Mouse (Mus musculus) neural tube, embryonic 15.5 days (tissue): Measurements from ENCODE around the gene Nos1ap. TPM values are rescaled to one million over a fixed set of nuclear protein-coding genes. Genes with fewer than 3 reads are reported as not detected.

ENCODE experiments used
- ATAC-seq: fragments of 200-750 bp; cut with Nextera tagmentation; 2 replicates; pipeline ENCODE4 v1.8.0; 2017; ENCODE audit warnings: mild to moderate bottlenecking, moderate TSS enrichment, moderate library complexity; ENCODE audit not compliant: low FRiP score
- H3K27ac ChIP-seq: fragments of 300-500 bp; sonication (generic); replicated peaks from 2 replicates; pipeline ENCODE4 v1.5.1; 2015; ENCODE audit warnings: mild to moderate bottlenecking, inconsistent platforms
- H3K27me3 ChIP-seq: fragments of 300-500 bp; sonication (generic); replicated peaks from 2 replicates; pipeline ENCODE4 v1.6.1; 2015; ENCODE audit warnings: inconsistent platforms
- H3K36me3 ChIP-seq: fragments of 300-500 bp; sonication (generic); 2 replicates; pipeline ENCODE4 v1.6.1; 2015; ENCODE audit warnings: inconsistent platforms
- H3K4me1 ChIP-seq: fragments of 300-500 bp; sonication (generic); 2 replicates; pipeline ENCODE4 v1.6.1; 2015; ENCODE audit warnings: inconsistent platforms
- H3K4me2 ChIP-seq: fragments of 300-500 bp; sonication (generic); 2 replicates; pipeline ENCODE4 v1.6.1; 2015; ENCODE audit warnings: inconsistent platforms, mild to moderate bottlenecking, moderate library complexity
- H3K4me3 ChIP-seq: fragments of 300-500 bp; sonication (generic); replicated peaks from 2 replicates; pipeline ENCODE4 v1.5.1; 2015; ENCODE audit warnings: mild to moderate bottlenecking, inconsistent platforms
- H3K9ac ChIP-seq: fragments of 300-500 bp; sonication (generic); replicated peaks from 2 replicates; pipeline ENCODE4 v1.6.1; 2015; ENCODE audit warnings: mild to moderate bottlenecking, inconsistent platforms
- H3K9me3 ChIP-seq: fragments of 300-500 bp; sonication (generic); replicated peaks from 2 replicates; pipeline ENCODE4 v1.6.1; 2016; ENCODE audit warnings: inconsistent platforms
- WGBS: fragments of 180-500 bp; shearing (Covaris S2); methylation state at CpG from one replicate; pipeline ENCODE4 v1.1.7; 2015; ENCODE audit warnings: mixed read lengths; 5-methylcytosine and 5-hydroxymethylcytosine counted together
- polyA plus RNA-seq: library from polyadenylated mRNA; unstranded; fragments of >200 nt; fragmentation: Nextera tagmentation; extraction: Ambion mirVana; gene quantifications from 2 replicates; pipeline ENCODE4 v1.2.1, GENCODE M21; 2015

Gene Nos1ap
- polyA plus RNA-seq, 1 experiment from 2014 or later: 18.9 TPM

- H3K9me3 ChIP-seq: no peaks in the 10 kb centered on the region
- no peaks in the 10 kb centered on the region for H3K36me3 ChIP-seq
- no peak overlapping the region for H3K4me3 ChIP-seq
- no peaks in the 10 kb centered on the region for H3K27me3 ChIP-seq
- peaks cover 13% of the 10 kb centered on the region; the same call in 1 of the 2 replicates for H3K4me1 ChIP-seq
- no peak for ATAC-seq
- H3K4me2 ChIP-seq: no peak overlapping the region
- 65% methylated on average over 4 of the region's 4 CpGs for WGBS
- H3K27ac ChIP-seq: no peak overlapping the region
- H3K9ac ChIP-seq: no peak overlapping the region
These were observed 187.0 kb downstream of the Nos1ap start for GRCm38 (mm10) chr1:170402682-170403081.

DNA sequence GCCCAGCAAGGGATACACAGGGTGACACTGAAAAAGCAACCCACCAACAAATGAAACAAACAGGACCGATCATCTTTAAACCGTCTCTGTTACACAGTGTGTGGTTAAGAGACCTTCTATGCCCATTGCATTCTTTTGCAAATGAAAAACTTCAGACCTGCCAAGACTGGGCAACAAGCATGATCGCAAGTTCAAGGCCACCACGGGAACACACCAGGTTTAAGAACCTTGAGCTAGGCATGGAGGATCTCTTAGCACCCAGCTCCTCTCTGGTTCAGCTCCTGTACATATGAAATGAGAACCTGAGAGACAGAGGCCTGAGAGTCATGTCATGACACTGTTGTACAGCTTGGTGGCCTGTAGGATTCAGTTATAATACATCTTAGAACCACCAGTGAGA is 190.8 kb downstream of the Nos1ap start:
- 96% methylated on average over 4 of the region's 4 CpGs for WGBS
- ATAC-seq: no peak
- H3K36me3 ChIP-seq: no peaks in the 10 kb centered on the region

DNA sequence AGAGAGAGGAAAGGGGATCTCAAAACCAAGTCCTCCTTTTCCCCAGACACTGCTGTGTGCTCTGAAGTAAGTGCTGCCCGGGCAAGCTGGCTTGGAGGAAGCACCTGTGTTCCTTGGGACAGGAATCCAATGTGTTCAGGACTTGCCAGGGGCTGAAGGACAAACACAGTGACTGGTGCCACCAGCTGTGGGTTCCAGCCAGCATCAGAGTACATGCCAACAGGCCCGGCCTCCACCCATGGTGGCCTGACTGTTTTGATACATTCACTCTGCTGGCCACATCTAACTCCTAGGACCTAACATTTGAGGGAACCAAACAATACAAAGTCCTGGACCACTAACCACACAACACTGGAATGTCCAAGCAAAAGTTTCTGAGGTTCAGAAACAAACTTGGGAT is 194.6 kb downstream of the Nos1ap start:
- no peak for ATAC-seq
- 76% methylated on average over 2 of the region's 2 CpGs for WGBS
- H3K9ac ChIP-seq: no peak overlapping the region

More for the DNA sequence above, 190.8 kb downstream of the Nos1ap start:
- H3K9me3 ChIP-seq: no peaks in the 10 kb centered on the region
- no peak overlapping the region for H3K4me2 ChIP-seq
- H3K4me3 ChIP-seq: no peak overlapping the region
- H3K9ac ChIP-seq: no peak overlapping the region
- H3K27ac ChIP-seq: no peak overlapping the region
- H3K4me1 ChIP-seq: peaks cover 16% of the 10 kb centered on the region; the same call in 1 of the 2 replicates
- no peaks in the 10 kb centered on the region for H3K27me3 ChIP-seq

GRCm38 (mm10) chr1:170394641-170395040 is 195.0 kb downstream of the Nos1ap start:
- WGBS: 58% methylated on average over 1 of the region's 1 CpGs
- no peak overlapping the region; the same call in 1 of the 2 replicates for H3K27ac ChIP-seq
- H3K27me3 ChIP-seq: no peaks in the 10 kb centered on the region
- H3K4me3 ChIP-seq: no peak overlapping the region
- H3K36me3 ChIP-seq: no peaks in the 10 kb centered on the region
- H3K4me1 ChIP-seq: 0 out of 2 replicates have a peak, but pooled peaks cover 4% of the 10 kb centered on the region
- no peak overlapping the region for H3K4me2 ChIP-seq
- no peak overlapping the region for H3K9ac ChIP-seq
- ATAC-seq: no peak
- no peaks in the 10 kb centered on the region for H3K9me3 ChIP-seq

More for the DNA sequence above, 194.6 kb downstream of the Nos1ap start:
- Histone ChIP-seq H3K4me2 (no peak overlapping the region), H3K9me3 (no peaks in the 10 kb centered on the region), H3K4me3 (no peak overlapping the region), H3K4me1 (0 out of 2 replicates have a peak, but pooled peaks cover 4% of the 10 kb centered on the region), H3K27me3 (no peaks in the 10 kb centered on the region), H3K27ac (no peak overlapping the region; the same call in 1 of the 2 replicates), H3K36me3 (no peaks in the 10 kb centered on the region)

GRCm38 (mm10) chr1:170392771-170393728 is 196.6 kb downstream of the Nos1ap start:
- H3K9ac ChIP-seq: no peak overlapping the region
- no peaks in the 10 kb centered on the region for H3K27me3 ChIP-seq
- H3K27ac ChIP-seq: no peak overlapping the region
- WGBS: 88% methylated on average over 14 of the region's 14 CpGs
- 0 out of 2 replicates have a peak, but pooled peaks cover 4% of the 10 kb centered on the region for H3K4me1 ChIP-seq
- H3K36me3 ChIP-seq: no peaks in the 10 kb centered on the region
- no peak overlapping the region for H3K4me3 ChIP-seq
- H3K4me2 ChIP-seq: no peak overlapping the region
- H3K9me3 ChIP-seq: no peaks in the 10 kb centered on the region
- ATAC-seq: no peak

GRCm38 (mm10) chr1:170387180-170387912 is 202.3 kb downstream of the Nos1ap start:
- Histone ChIP-seq H3K4me3 (no peak overlapping the region), H3K27me3 (no peaks in the 10 kb centered on the region), H3K9ac (no peak overlapping the region), H3K27ac (peak overlapping the region; percentile 42), H3K36me3 (no peaks in the 10 kb centered on the region), H3K4me1 (peaks cover 12% of the 10 kb centered on the region), H3K4me2 (0 out of 2 replicates have a peak overlapping the region, but pooled peaks have one; percentile 16), H3K9me3 (no peaks in the 10 kb centered on the region)
- WGBS: 27% methylated on average over 12 of the region's 12 CpGs
- ATAC-seq: peak; percentile 80

- no peak for ATAC-seq
- no peak overlapping the region for H3K9ac ChIP-seq
- WGBS: 78% methylated on average over 10 of the region's 10 CpGs
- no peaks in the 10 kb centered on the region for H3K36me3 ChIP-seq
- no peaks in the 10 kb centered on the region for H3K9me3 ChIP-seq
- H3K27me3 ChIP-seq: no peaks in the 10 kb centered on the region
- H3K27ac ChIP-seq: no peak overlapping the region
- H3K4me1 ChIP-seq: peaks cover 12% of the 10 kb centered on the region
- H3K4me2 ChIP-seq: no peak overlapping the region
- no peak overlapping the region for H3K4me3 ChIP-seq
These were observed 204.2 kb downstream of the Nos1ap start for GRCm38 (mm10) chr1:170385416-170385815.

GRCm38 (mm10) chr1:170383530-170383929 is 206.1 kb downstream of the Nos1ap start:
- H3K9me3 ChIP-seq: no peaks in the 10 kb centered on the region

GRCm38 (mm10) chr1:170381457-170381856 is 208.2 kb downstream of the Nos1ap start:
- Histone ChIP-seq H3K9ac (no peak overlapping the region), H3K36me3 (no peaks in the 10 kb centered on the region), H3K4me1 (0 out of 2 replicates have a peak, but pooled peaks cover under 1% of the 10 kb centered on the region), H3K27me3 (no peaks in the 10 kb centered on the region), H3K27ac (no peak overlapping the region), H3K9me3 (no peaks in the 10 kb centered on the region), H3K4me2 (no peak overlapping the region), H3K4me3 (no peak overlapping the region)
- ATAC-seq: no peak
- WGBS: 31% methylated on average over 3 of the region's 3 CpGs

More at GRCm38 (mm10) chr1:170383530-170383929, 206.1 kb downstream of the Nos1ap start:
- Histone ChIP-seq H3K4me3 (no peak overlapping the region), H3K9ac (no peak overlapping the region), H3K4me2 (no peak overlapping the region), H3K36me3 (no peaks in the 10 kb centered on the region), H3K27ac (no peak overlapping the region), H3K4me1 (peaks cover 12% of the 10 kb centered on the region), H3K27me3 (no peaks in the 10 kb centered on the region)
- ATAC-seq: no peak
- 75% methylated on average over 7 of the region's 7 CpGs for WGBS

DNA sequence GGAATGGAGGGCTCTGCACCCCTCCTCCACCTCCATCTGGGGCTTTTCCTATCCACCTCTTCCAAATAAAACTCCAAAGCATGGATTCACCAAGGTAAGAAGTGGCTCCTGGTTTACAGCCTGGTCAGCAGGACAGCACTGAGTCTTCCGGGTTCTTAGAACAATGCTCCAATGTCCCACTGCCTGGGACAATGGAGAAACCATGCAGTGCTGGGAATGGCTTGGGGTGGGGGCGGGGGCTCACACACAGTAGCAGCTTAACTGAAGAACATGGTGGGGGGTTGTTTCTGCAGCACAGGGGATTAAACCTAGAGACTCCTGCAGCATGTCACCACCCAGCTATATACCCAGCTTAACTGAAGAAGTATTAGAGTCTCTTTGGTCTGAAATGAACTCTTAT is 209.2 kb downstream of the Nos1ap start:
- Histone ChIP-seq H3K4me3 (no peak overlapping the region), H3K9ac (no peak overlapping the region), H3K9me3 (no peaks in the 10 kb centered on the region), H3K4me2 (no peak overlapping the region), H3K4me1 (no peaks in the 10 kb centered on the region), H3K27me3 (no peaks in the 10 kb centered on the region), H3K36me3 (no peaks in the 10 kb centered on the region), H3K27ac (no peak overlapping the region)
- WGBS: 15% methylated on average over 2 of the region's 2 CpGs
- no peak for ATAC-seq

DNA sequence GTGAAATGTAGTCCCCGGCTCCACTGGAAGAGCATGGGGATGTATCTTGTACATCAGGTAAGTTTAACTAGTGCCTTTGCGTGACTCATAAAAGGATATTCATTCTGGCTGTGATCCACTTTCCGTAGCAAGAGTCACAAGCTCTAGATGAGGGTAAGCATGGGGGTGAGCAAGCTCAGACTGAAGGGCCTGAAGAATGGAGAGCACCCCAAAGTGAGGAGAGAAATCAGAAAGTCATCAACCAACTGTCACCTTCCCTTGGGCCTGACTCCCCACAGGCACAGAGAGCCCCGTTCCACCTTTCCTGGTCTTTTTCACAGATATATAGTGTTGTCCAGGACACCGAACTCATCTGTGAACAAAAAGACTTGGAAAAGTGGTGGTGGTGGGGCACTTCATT is 213.9 kb downstream of the Nos1ap start:
- Histone ChIP-seq H3K4me3 (no peak overlapping the region), H3K27ac (no peak overlapping the region), H3K36me3 (no peaks in the 10 kb centered on the region), H3K9ac (no peak overlapping the region), H3K9me3 (no peaks in the 10 kb centered on the region), H3K4me1 (no peaks in the 10 kb centered on the region), H3K27me3 (no peaks in the 10 kb centered on the region), H3K4me2 (no peak overlapping the region)
- 90% methylated on average over 5 of the region's 5 CpGs for WGBS
- ATAC-seq: no peak
